Mouse (Mus musculus): ENCODE measurements at regions not wholly inside any gene's neighbourhood (a gene's known extent, or its start where the extent isn't known, plus 50 kb on each side); places are given as distances from the start of the nearest gene placed in this dataset.
"Not testable (repeated sequence)": the region's sequence is repeated elsewhere in the genome, so short reads cannot be mapped to it uniquely, and the experiment has no call there.

- Histone ChIP-seq H3K36me3 (no peaks in the 10 kb centered on the region), H3K4me3 (replicated peaks) (no peak overlapping the region), H3K27ac (no peak overlapping the region), H3K4me1 (no peaks in the 10 kb centered on the region), H3K4me2 (no peak overlapping the region), H3K9ac (no peak overlapping the region), H3K27me3 (no peaks in the 10 kb centered on the region), H3K9me3 (replicated peaks) (no peaks in the 10 kb centered on the region)
- no peak for ATAC-seq (replicated peaks; ENCODE audit: low FRiP score)
- 85% methylated on average over 4 of the region's 4 CpGs for WGBS
Measured at GRCm38 (mm10) chr6:109814990-109815389, 830.4 kb upstream of the Grm7 start.

DNA sequence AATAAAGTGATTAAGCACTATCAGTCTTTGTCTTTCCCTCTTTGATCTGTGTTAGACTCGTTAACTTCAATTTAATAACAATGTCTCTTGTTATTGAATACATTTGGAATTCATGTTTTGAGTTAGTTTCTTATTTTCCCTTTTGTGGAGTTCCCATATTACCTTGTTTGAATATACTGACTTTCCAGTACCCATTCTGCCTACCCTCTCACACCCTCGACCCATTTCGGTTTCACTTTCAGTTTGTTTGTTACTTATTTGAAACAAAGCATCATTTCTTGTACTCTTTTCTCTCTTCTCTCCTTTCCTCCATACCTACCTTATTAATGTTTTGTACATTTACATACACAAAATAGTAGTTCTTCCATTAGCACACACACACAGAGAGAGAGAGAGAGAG, 797.1 kb upstream of the Grm7 start:
- Histone ChIP-seq H3K27ac (no peak overlapping the region), H3K4me2 (no peak overlapping the region), H3K36me3 (no peaks in the 10 kb centered on the region), H3K4me3 (replicated peaks) (no peak overlapping the region), H3K9ac (no peak overlapping the region), H3K27me3 (no peaks in the 10 kb centered on the region), H3K9me3 (replicated peaks) (no peaks in the 10 kb centered on the region), H3K4me1 (no peaks in the 10 kb centered on the region)
- 81% methylated on average over 3 of the region's 3 CpGs for WGBS
- no peak for ATAC-seq (replicated peaks; ENCODE audit: low FRiP score)

- H3K4me1 ChIP-seq: no peaks in the 10 kb centered on the region
- H3K36me3 ChIP-seq: no peaks in the 10 kb centered on the region
- WGBS: 66% methylated on average over 1 of the region's 1 CpGs
- no peak overlapping the region for H3K27ac ChIP-seq
- no peak overlapping the region for H3K4me2 ChIP-seq
- H3K9ac ChIP-seq: no peak overlapping the region
- ATAC-seq (replicated peaks; ENCODE audit: low FRiP score): no peak
- no peaks in the 10 kb centered on the region for H3K27me3 ChIP-seq
- H3K9me3 ChIP-seq (replicated peaks): no peaks in the 10 kb centered on the region
- no peak overlapping the region for H3K4me3 ChIP-seq (replicated peaks)
Measured at GRCm38 (mm10) chr6:109855806-109856205, 789.6 kb upstream of the Grm7 start.

DNA sequence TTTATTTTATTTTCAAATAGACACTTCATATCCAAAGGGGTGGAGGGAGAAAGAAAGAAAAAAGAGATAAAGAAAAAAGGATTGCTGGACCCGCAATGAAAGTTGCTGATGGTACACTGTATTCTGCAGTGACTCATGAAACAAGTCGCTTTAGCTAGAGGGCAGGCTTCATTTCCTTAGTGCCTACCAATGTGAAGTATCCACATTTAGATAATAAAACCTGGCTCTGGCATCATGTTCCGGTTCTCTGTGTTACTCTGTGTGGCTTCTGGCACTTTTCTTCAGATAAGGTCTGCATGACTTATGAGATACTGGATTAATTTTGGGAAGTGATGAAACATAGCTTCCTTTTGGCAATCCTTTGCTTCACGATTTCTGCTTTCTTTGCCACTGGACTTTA, 782.0 kb upstream of the Grm7 start:
- whole genome bisulfite sequencing: 75% methylated on average over 4 of the region's 4 CpGs
- H3K4me2 ChIP-seq: no peak overlapping the region
- no peak overlapping the region for H3K27ac ChIP-seq
- H3K36me3 ChIP-seq: no peaks in the 10 kb centered on the region
- ATAC-seq (replicated peaks; ENCODE audit: low FRiP score): no peak
- no peaks in the 10 kb centered on the region for H3K27me3 ChIP-seq
- H3K9ac ChIP-seq: no peak overlapping the region
- no peak overlapping the region for H3K4me3 ChIP-seq (replicated peaks)
- H3K9me3 ChIP-seq (replicated peaks): no peaks in the 10 kb centered on the region
- H3K4me1 ChIP-seq: no peaks in the 10 kb centered on the region

- no peak overlapping the region for H3K27ac ChIP-seq
- H3K27me3 ChIP-seq: no peaks in the 10 kb centered on the region
- H3K36me3 ChIP-seq: no peaks in the 10 kb centered on the region
- no peak overlapping the region for H3K4me3 ChIP-seq (replicated peaks)
- H3K4me1 ChIP-seq: no peaks in the 10 kb centered on the region
- H3K9ac ChIP-seq: no peak overlapping the region
- WGBS: 50% methylated on average over 2 of the region's 2 CpGs
- no peak for ATAC-seq (replicated peaks; ENCODE audit: low FRiP score)
- H3K9me3 ChIP-seq (replicated peaks): no peaks in the 10 kb centered on the region
- no peak overlapping the region for H3K4me2 ChIP-seq
Measured at GRCm38 (mm10) chr6:109874187-109874586, 771.2 kb upstream of the Grm7 start.

- no peak overlapping the region for H3K27ac ChIP-seq
- no peak overlapping the region for H3K4me2 ChIP-seq
- no peaks in the 10 kb centered on the region for H3K9me3 ChIP-seq (replicated peaks)
- no peak overlapping the region for H3K4me3 ChIP-seq (replicated peaks)
- ATAC-seq (replicated peaks; ENCODE audit: low FRiP score): peak; percentile 69; the same call in 1 of the 2 replicates
- H3K4me1 ChIP-seq: no peaks in the 10 kb centered on the region
- WGBS: 46% methylated on average over 6 of the region's 6 CpGs
- H3K36me3 ChIP-seq: no peaks in the 10 kb centered on the region
- H3K27me3 ChIP-seq: no peaks in the 10 kb centered on the region
- H3K9ac ChIP-seq: no peak overlapping the region
Measured at GRCm38 (mm10) chr6:109874625-109875040, 770.7 kb upstream of the Grm7 start.

GRCm38 (mm10) chr6:109875548-109875947, 769.8 kb upstream of the Grm7 start:
- not testable (repeated sequence) for H3K4me2 ChIP-seq; H3K4me3 ChIP-seq (replicated peaks); H3K27me3 ChIP-seq; H3K9ac ChIP-seq; H3K36me3 ChIP-seq; H3K9me3 ChIP-seq (replicated peaks); ATAC-seq (replicated peaks; ENCODE audit: low FRiP score); H3K27ac ChIP-seq; H3K4me1 ChIP-seq
- 90% methylated on average over 3 of the region's 3 CpGs for WGBS

GRCm38 (mm10) chr6:109879145-109879544, 766.2 kb upstream of the Grm7 start:
- no peaks in the 10 kb centered on the region for H3K4me1 ChIP-seq
- H3K4me3 ChIP-seq (replicated peaks): no peak overlapping the region
- ATAC-seq (replicated peaks; ENCODE audit: low FRiP score): no peak
- H3K27me3 ChIP-seq: no peaks in the 10 kb centered on the region
- 70% methylated on average over 1 of the region's 1 CpGs for WGBS
- no peaks in the 10 kb centered on the region for H3K9me3 ChIP-seq (replicated peaks)
- no peaks in the 10 kb centered on the region for H3K36me3 ChIP-seq
- no peak overlapping the region for H3K27ac ChIP-seq
- no peak overlapping the region for H3K9ac ChIP-seq
- H3K4me2 ChIP-seq: no peak overlapping the region

- H3K4me2 ChIP-seq: no peak overlapping the region
- no peaks in the 10 kb centered on the region for H3K36me3 ChIP-seq
- H3K9me3 ChIP-seq (replicated peaks): no peaks in the 10 kb centered on the region
- H3K4me1 ChIP-seq: no peaks in the 10 kb centered on the region
- no peak overlapping the region for H3K9ac ChIP-seq
- H3K27ac ChIP-seq: no peak overlapping the region
- no peaks in the 10 kb centered on the region for H3K27me3 ChIP-seq
- H3K4me3 ChIP-seq (replicated peaks): no peak overlapping the region
- no peak for ATAC-seq (replicated peaks; ENCODE audit: low FRiP score)
Measured at GRCm38 (mm10) chr6:109923780-109924179, 721.6 kb upstream of the Grm7 start.

GRCm38 (mm10) chr6:109948491-109948890, 696.9 kb upstream of the Grm7 start:
- H3K27ac ChIP-seq: no peak overlapping the region
- H3K4me3 ChIP-seq (replicated peaks): no peak overlapping the region
- no peak overlapping the region for H3K4me2 ChIP-seq
- H3K9ac ChIP-seq: no peak overlapping the region
- H3K36me3 ChIP-seq: no peaks in the 10 kb centered on the region
- no peaks in the 10 kb centered on the region for H3K9me3 ChIP-seq (replicated peaks)
- H3K4me1 ChIP-seq: no peaks in the 10 kb centered on the region
- ATAC-seq (replicated peaks; ENCODE audit: low FRiP score): no peak
- no peaks in the 10 kb centered on the region for H3K27me3 ChIP-seq

DNA sequence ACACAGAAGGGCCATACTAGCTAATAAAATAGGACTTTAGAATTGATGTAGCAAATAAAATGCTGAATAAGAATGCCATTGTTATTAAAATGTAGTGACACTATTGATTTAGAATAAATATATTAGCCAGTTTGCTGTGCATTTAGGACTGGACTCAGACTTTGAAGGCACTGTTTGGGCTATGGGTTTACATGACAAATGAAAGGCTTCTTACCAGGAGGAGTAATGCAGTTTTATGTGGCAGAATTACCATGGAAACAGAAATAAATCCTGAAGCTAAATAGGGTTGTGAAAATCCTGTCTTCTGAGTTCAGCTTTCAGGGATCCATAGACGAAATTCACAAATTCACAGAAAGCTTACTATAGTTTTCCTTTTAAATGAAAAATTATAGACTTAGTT, 696.5 kb upstream of the Grm7 start:
- no peak for ATAC-seq (replicated peaks; ENCODE audit: low FRiP score)
- H3K4me3 ChIP-seq (replicated peaks): no peak overlapping the region
- H3K36me3 ChIP-seq: no peaks in the 10 kb centered on the region
- H3K9ac ChIP-seq: no peak overlapping the region
- H3K27ac ChIP-seq: no peak overlapping the region
- 45% methylated on average over 1 of the region's 1 CpGs for WGBS
- no peaks in the 10 kb centered on the region for H3K4me1 ChIP-seq
- H3K4me2 ChIP-seq: no peak overlapping the region
- no peaks in the 10 kb centered on the region for H3K27me3 ChIP-seq
- H3K9me3 ChIP-seq (replicated peaks): no peaks in the 10 kb centered on the region

GRCm38 (mm10) chr6:109957901-109958300, 687.5 kb upstream of the Grm7 start:
- H3K4me3 ChIP-seq (replicated peaks); H3K27me3 ChIP-seq; H3K4me2 ChIP-seq; H3K27ac ChIP-seq; H3K9ac ChIP-seq; H3K4me1 ChIP-seq; ATAC-seq (replicated peaks; ENCODE audit: low FRiP score); H3K9me3 ChIP-seq (replicated peaks); H3K36me3 ChIP-seq: not testable (repeated sequence)
- WGBS: 84% methylated on average over 2 of the region's 2 CpGs
